Mouse (Mus musculus) erythroblast, embryonic 14.5 days (primary cell): ENCODE measurements around the gene Clec16a. TPM values are rescaled to one million over a fixed set of nuclear protein-coding genes. Genes with fewer than 3 reads are reported as not detected.

Experiments used
- H3K27me3 ChIP-seq: 2 replicates; pipeline ENCODE4 v1.6.1; 2012; ENCODE audit warnings: inconsistent platforms; ENCODE audit not compliant: control insufficient read depth
- H3K36me3 ChIP-seq: 2 replicates; pipeline ENCODE4 v1.6.1; 2012; ENCODE audit warnings: mild to moderate bottlenecking, inconsistent platforms; ENCODE audit not compliant: control insufficient read depth
- H3K4me1 ChIP-seq: 2 replicates; pipeline ENCODE4 v1.6.1; 2012; ENCODE audit warnings: inconsistent platforms; ENCODE audit not compliant: control insufficient read depth
- H3K4me3 ChIP-seq: replicated peaks from 2 replicates; pipeline ENCODE3; 2012; ENCODE audit warnings: moderate library complexity, mild to moderate bottlenecking, inconsistent platforms
- H3K9me3 ChIP-seq: 2 replicates; pipeline ENCODE4 v1.6.1; 2012; ENCODE audit warnings: low read length, inconsistent platforms, mixed read lengths; ENCODE audit not compliant: control insufficient read depth
- GATA1 ChIP-seq: IDR thresholded peaks from 2 replicates; pipeline ENCODE4 v1.6.1; 2012; ENCODE audit warnings: low read length, inconsistent platforms, mixed read lengths
- TAL1 ChIP-seq: IDR thresholded peaks from 3 replicates; pipeline ENCODE4 v1.6.1; 2012; ENCODE audit warnings: low read length, inconsistent platforms, mixed read lengths
- polyA plus RNA-seq: library from polyadenylated mRNA; stranded (reverse); fragments of >175 nt; gene quantifications from 2 replicates; pipeline ENCODE4 v1.2.3, GENCODE M21; 2012

Gene Clec16a
- polyA plus RNA-seq, 1 experiment: 0.99 TPM

DNA sequence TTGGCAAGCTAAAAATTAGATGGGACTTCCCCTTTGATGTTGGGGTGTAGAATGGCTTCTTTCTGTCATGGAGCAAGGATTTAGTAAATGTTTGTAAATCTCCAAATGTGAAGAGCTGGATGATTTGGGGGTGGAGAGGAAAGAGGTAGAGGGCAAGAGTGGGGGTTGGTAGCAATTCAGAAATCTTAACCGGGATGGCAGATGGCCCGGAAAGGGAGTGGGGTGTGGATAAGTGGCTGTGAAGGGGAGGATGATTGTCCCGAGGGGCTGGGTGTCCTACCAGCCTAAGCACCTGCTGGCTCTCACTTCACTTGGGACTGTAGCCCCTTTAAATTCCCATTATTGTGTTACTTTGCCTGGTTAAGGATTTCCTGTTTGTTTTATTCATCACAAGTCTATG is 1.7 kb downstream of the Clec16a start:
- H3K36me3 ChIP-seq: no peaks in the 10 kb centered on the region
- peaks cover 49% of the 10 kb centered on the region for H3K4me1 ChIP-seq
- H3K9me3 ChIP-seq: no peaks in the 10 kb centered on the region
- no peak for TF ChIP-seq TAL1
- TF ChIP-seq GATA1: no peak
- no peaks in the 10 kb centered on the region for H3K27me3 ChIP-seq
- H3K4me3 ChIP-seq: no peak overlapping the region

DNA sequence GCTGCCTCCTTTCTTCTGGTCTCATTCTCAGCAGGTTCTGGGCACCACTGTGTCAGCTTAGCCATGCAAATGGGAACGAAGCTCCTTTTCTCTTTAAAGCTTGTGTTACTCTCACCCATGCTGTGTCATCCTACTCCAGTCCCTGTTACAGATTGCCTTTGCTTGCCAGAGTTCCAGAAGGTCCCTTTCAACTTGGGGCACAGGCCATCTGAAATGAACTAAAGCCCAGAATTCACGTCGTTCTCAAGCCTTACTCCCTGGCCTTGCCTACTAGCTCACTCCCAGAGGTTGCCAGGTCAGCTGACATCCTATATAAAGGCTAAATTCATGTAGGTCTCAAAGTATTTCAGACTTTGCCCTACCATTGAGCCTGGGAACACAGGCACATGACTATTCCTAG is 3.8 kb downstream of the Clec16a start:
- no peaks in the 10 kb centered on the region for H3K36me3 ChIP-seq
- TF ChIP-seq GATA1 (no peak), TAL1 (no peak)
- H3K4me3 ChIP-seq: no peak overlapping the region
- H3K9me3 ChIP-seq: no peaks in the 10 kb centered on the region
- peaks cover 32% of the 10 kb centered on the region for H3K4me1 ChIP-seq
- no peaks in the 10 kb centered on the region for H3K27me3 ChIP-seq

GRCm38 (mm10) chr16:10549600-10549999 is 4.5 kb downstream of the Clec16a start:
- no peak for TF ChIP-seq GATA1
- no peak for TF ChIP-seq TAL1
- Histone ChIP-seq H3K36me3 (no peaks in the 10 kb centered on the region), H3K4me3 (no peak overlapping the region), H3K27me3 (no peaks in the 10 kb centered on the region), H3K9me3 (no peaks in the 10 kb centered on the region), H3K4me1 (peaks cover 26% of the 10 kb centered on the region)

DNA sequence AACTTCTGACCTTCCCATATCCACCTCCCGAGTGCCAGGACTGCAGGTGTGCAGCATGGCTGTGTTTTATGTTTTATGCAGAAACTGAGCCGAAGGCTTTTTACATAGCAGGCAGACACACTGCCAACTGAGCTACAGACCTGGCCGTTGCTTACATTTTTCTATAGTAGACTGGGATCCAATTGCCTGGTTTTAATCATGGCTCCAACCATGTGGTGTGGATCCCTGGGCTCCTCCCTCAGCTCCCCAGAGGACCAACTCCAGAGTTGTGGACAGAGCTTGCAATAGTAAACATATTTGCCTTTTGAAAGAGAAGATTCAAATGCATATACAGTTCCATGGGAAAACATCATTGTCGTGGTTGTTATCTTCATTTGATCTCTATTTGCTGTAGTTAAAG is 6.5 kb downstream of the Clec16a start:
- Histone ChIP-seq H3K4me3 (no peak overlapping the region), H3K4me1 (peaks cover 11% of the 10 kb centered on the region), H3K27me3 (no peaks in the 10 kb centered on the region), H3K9me3 (no peaks in the 10 kb centered on the region), H3K36me3 (no peaks in the 10 kb centered on the region)
- TF ChIP-seq TAL1 (no peak), GATA1 (no peak)

DNA sequence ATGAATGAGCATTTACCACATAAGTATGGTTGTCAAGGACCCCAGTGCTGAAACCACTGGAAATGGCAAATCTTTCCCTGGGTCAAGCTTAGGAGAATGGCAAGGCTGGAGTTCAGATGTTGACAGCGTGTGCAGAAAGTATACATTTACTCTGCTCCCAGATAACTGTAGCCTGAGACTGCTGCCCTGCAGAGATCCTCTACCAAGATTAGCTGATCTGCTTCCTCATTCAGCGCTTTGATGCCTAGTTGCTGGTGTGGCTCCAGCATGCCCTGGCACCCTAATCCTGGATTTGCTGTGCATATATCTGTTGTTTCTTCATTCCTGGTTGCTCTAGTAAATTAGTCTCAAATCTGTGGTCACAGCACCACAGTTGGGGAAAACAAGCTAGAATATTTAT is 8.7 kb downstream of the Clec16a start:
- Histone ChIP-seq H3K36me3 (no peaks in the 10 kb centered on the region), H3K9me3 (no peaks in the 10 kb centered on the region), H3K27me3 (no peaks in the 10 kb centered on the region), H3K4me3 (no peak overlapping the region), H3K4me1 (peaks cover 5% of the 10 kb centered on the region)
- TF ChIP-seq GATA1: no peak
- no peak for TF ChIP-seq TAL1

DNA sequence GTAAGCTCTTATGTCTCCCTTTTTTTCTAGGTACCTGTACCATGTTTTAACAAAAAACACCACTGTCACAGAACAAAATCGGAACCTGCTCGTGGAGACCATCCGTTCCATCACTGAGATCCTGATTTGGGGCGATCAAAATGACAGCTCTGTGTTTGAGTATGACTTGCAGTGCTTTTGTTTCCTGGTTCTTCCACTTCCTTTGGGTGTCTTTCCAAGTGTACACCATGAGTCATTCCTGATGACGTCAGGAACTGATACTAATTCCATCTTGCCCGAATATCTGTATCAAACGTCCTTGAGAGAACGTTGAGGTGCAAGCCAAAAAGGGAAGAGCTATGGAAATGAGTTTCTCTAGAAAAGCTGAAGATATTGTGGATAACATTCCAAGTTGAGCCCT is 14.9 kb downstream of the Clec16a start:
- Histone ChIP-seq H3K4me1 (peaks cover 2% of the 10 kb centered on the region; the same call in 1 of the 2 replicates), H3K4me3 (no peak overlapping the region), H3K36me3 (peaks cover 30% of the 10 kb centered on the region), H3K27me3 (no peaks in the 10 kb centered on the region), H3K9me3 (no peaks in the 10 kb centered on the region)
- TF ChIP-seq GATA1 (no peak), TAL1 (no peak)

- H3K4me3 ChIP-seq: no peak overlapping the region
- no peaks in the 10 kb centered on the region for H3K9me3 ChIP-seq
- TF ChIP-seq TAL1 (no peak), GATA1 (no peak)
- peaks cover 49% of the 10 kb centered on the region for H3K36me3 ChIP-seq
- no peaks in the 10 kb centered on the region for H3K4me1 ChIP-seq
- H3K27me3 ChIP-seq: no peaks in the 10 kb centered on the region
Measured at GRCm38 (mm10) chr16:10565278-10565885, 20.2 kb downstream of the Clec16a start.

DNA sequence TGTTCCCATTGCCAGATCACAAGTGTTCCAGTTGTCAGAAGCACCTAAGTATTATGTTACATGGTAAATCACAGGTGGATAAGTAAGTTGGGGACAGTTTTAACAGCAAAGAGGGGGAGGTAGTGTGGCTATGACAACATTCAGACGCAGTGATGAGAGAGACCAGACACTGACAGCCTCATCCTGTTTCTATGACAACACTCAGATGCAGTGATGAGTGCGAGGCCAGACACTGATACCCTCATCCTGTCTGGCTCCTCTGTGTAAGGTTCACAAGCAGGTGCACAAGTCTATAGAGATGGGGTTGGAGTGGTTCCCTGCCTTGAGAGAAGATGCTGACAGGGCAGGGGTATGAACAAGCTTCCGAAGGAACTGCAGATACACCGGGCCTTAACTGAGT is 22.0 kb downstream of the Clec16a start:
- peaks cover 48% of the 10 kb centered on the region for H3K36me3 ChIP-seq
- TF ChIP-seq TAL1: no peak
- H3K9me3 ChIP-seq: no peaks in the 10 kb centered on the region

DNA sequence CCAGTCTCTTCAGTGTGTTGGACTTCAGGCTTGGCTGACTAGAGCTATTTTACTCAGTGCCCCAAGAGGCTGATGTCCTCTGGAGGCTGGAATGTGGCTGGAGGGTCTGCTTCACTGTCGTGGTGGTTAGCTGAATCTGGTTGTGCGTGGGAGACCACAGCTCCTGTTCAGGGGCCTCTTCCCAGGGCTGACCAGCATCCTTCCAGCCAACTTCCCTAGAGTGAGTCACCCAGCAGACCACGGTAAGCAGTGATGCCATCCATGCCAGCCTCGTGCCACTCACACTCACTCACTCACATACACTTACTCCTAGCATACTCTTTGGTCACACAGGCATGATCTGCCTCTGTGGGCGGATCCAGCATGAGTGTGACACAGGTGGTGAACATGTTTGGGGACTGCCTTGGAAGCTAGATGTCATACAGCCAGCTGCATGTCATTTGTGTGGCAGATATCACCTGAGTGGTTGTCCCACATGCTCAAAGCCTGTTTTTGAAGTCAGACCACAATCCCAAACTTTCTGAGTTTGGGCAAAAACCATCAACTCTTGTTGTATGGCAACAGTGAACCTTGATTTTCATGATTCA is 24.8 kb downstream of the Clec16a start:
- TF ChIP-seq GATA1: no peak
- no peak for TF ChIP-seq TAL1
- H3K4me1 ChIP-seq: no peaks in the 10 kb centered on the region
- H3K36me3 ChIP-seq: peaks cover 51% of the 10 kb centered on the region
- no peaks in the 10 kb centered on the region for H3K27me3 ChIP-seq
- no peak overlapping the region for H3K4me3 ChIP-seq
- no peaks in the 10 kb centered on the region for H3K9me3 ChIP-seq

More for the DNA sequence above, 22.0 kb downstream of the Clec16a start:
- H3K4me1 ChIP-seq: no peaks in the 10 kb centered on the region
- H3K4me3 ChIP-seq: no peak overlapping the region
- no peaks in the 10 kb centered on the region for H3K27me3 ChIP-seq

DNA sequence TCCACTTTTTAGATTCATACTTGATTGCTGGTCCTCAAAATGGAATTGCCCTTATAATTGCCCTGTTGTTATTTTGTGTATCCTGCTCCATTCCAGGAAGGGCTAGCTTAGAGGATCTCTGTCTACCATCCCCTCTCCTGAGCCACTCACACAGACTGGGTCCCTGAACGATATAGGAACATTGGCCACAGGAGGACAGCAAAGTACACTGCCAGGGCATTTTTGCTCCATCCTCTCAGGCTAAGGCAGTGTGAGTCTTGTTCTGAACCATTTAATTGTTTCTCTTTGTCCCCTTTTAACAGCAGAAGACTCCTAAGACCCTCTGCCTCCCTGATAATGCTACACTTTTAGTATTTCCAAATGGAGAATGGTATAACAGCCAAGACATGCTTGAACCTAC is 25.6 kb downstream of the Clec16a start:
- TF ChIP-seq TAL1 (no peak), GATA1 (no peak)
- H3K4me3 ChIP-seq: no peak overlapping the region
- H3K27me3 ChIP-seq: no peaks in the 10 kb centered on the region
- no peaks in the 10 kb centered on the region for H3K9me3 ChIP-seq
- H3K4me1 ChIP-seq: no peaks in the 10 kb centered on the region
- peaks cover 52% of the 10 kb centered on the region for H3K36me3 ChIP-seq
